Mouse (Mus musculus): ENCODE results near the gene Ercc1. TPM values are rescaled to one million over a fixed set of nuclear protein-coding genes. Genes with fewer than 3 reads are reported as not detected.
A peak's percentile ranks its signal among the peaks of the same experiment; 100 is the strongest.

Gene Ercc1
- total RNA-seq (2021), result 10 to 100 TPM; 34.1 to 40.5 TPM

DNA sequence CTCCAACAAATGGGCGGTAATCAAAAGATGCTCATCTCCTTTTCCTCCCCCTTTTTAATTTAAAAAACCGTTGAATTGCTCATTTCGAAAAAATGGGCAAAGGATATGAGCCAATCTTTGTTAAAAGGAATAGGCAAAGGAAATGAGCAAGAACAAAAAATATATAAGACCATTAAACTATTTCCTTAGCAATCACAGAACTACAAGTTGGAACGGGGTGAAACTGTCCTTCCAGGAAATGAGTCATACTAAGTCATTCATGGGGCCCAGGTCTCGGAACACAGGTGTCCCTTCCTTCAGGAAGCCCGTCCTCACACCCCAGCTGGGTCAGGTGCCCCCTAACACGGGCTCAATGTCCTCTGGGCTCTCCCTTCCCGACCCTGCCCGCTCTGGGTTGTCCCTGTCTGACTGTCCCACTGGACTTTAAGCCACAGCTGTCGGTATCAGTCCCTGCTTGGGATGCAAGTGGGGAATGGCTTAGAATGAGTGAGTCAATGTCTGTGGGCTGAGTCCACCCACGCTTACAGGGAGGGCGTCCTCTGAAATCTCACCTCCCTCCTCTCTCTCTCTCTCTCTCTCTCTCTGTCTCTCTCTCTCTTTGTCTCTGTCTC is at the start of gene Ercc1:
TSS of gene Ercc1 (plus strand) at position 542 of the 611 bp plus-strand sequence.
- DNase-seq (ENCODE audit: low spot score in 2 of 2), result no peak
- intact Hi-C loops (cut with DNase I), result no loop called here

DNA sequence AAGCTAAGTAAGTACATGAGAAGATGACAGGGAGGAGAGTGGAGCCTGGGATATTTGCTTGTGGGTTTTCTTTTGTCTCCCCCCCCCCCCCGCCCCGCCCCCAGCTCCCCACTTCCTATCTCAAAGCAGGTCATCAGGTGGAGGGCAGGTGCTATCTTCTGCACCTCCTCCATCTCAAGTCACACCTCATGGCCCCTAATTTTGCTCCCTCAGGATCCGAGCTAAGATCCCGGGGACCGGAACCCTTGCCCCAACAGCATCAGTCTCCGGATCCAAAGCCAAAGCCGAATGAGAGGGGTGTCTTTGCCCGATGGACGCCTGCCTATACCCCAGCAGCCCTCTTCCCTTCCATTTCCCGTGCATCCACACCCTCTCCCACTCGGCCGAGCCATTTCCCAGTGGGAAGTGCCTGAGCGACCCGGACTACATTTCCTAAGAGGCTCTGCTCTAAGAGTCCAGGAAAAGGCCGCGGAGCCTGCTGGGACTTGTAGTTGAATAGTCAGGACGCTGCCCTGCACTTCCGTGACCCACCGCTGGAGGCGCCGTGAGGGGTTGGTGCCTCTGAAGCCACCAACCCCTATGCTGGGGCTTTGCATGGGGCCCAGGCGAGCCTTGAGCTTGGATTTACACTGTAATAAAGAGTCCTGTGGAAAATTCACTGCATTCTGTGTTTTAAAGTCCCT is 48.9 kb upstream of the Ercc1 start:
- peak; percentile 94 to 97 for DNase-seq (ENCODE audit: low spot score in 2 of 2)
- intact Hi-C loops (cut with DNase I), result loop anchor here (2.0 kb wide), 1 partner anchor 57 kb away; no protein-coding TSS in a partner anchor

DNA sequence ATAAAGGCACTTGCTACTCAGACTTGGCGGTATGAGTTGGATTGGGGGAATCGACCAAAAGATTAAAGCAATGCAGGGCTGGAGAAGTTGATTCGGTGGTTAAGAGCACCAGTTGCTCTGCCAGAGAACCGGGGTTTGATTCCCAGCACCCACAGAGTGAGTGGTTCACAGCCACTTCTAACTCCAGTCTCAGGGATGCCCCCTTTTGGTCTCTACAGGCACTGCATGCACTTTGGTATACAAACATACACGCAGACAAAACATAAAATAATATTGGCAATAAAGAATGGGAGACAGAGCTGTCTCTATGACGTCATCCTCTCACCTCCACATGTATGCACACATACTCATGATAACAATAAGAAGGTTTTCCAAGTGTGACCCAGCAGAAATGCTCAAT is 47.5 kb upstream of the Ercc1 start:
- no peak for DNase-seq (ENCODE audit: low spot score in 2 of 2)
- intact Hi-C loops (cut with DNase I), result loop anchor here (2.0 kb wide), 1 partner anchor 58 kb away; no protein-coding TSS in a partner anchor

DNA sequence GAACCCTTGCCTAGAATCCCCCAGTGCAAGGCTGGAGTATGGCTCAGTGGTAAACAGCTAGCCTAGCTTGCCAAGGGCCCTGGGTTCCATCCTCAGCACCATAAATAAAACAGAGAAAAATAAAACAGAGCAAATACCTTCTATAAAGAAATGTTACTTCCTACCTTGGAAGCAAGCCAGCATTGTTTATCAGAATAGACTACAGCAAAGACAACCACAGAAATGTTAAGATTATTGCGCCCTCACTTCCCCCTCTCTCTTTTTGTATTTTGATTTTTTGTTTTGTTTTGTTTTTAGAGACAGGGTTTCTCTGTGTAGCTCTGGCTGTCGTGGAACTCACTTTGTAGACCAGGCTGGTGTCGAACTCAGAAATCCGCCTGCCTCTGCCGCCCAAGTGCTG is 46.8 kb upstream of the Ercc1 start:
- intact Hi-C loops (cut with DNase I), result loop anchor here (2.0 kb wide), 1 partner anchor 59 kb away; no protein-coding TSS in a partner anchor

DNA sequence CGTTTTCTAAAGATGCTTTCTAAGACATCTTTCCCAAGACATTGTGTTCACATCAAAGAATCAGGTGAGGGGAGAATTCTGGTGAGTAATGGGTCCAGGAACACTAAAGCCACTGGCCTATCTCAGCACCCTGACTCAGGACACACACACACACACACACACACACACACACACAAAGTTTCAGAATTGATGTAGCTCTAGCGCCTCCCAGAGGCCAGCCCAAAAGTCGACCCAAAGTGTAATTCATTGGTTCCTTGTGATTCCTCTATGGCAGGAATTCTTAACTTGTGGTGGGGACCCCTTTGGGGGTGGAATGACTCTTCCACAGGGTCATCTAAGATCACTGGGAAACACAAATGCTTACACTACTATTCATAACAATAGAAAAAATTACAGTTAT is 45.4 kb upstream of the Ercc1 start:
- peak in 1 of 2 experiments; percentile 52 for DNase-seq (ENCODE audit: low spot score in 2 of 2)
- intact Hi-C loops (cut with DNase I), result no loop called here

More for the DNA sequence above, 46.8 kb upstream of the Ercc1 start:
- DNase-seq (ENCODE audit: low spot score in 2 of 2), result no peak

DNA sequence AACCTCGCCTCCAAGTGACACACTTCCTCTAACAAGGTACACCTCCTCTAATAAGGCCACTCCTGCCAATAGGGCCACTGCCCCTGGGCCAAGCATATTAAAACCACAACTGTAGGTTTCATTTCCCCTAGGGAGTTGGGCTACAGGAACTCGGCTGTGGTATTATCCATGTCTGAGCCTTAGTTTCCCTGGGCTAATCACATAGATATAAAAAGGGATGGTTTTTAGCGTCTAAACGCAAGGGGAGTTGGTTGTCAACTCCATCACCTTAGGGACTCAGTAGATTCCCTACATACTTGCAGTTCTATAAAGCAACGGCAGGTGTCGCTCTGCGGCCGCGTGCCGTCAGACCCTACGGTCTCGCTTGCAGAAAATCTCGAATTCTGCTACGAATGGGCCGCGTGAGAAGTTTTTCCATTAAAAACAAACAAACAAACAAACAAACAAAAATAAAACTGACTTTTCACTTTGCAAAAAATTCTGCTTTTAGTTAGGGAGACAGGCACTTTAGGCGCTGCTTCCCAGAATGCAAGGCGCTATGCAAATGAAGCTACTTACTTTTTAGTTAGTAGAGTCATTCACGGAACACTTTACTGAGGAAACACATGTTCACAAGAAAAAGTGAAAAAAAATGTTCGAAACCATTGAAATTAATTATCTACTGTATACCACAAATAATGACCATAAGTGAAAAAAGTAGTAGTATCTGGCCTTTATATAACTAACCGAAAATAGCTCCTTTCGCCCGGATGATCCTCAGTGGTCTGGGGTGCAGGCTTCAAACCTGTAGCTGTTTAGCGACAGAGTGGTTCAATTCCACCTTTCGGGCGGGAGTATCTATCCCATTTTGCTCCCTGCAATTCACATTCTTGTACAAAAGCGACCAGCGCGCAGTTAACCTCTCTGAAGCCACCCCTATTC is 43.8 kb upstream of the Ercc1 start:
- DNase-seq (ENCODE audit: low spot score in 2 of 2), result peak; percentile 81 to 87
- intact Hi-C loops (cut with DNase I), result loop anchor here (1.0 to 5.0 kb wide), 2 partner anchors 43 to 123 kb away; partner anchors contain the start of gene Eml2

DNA sequence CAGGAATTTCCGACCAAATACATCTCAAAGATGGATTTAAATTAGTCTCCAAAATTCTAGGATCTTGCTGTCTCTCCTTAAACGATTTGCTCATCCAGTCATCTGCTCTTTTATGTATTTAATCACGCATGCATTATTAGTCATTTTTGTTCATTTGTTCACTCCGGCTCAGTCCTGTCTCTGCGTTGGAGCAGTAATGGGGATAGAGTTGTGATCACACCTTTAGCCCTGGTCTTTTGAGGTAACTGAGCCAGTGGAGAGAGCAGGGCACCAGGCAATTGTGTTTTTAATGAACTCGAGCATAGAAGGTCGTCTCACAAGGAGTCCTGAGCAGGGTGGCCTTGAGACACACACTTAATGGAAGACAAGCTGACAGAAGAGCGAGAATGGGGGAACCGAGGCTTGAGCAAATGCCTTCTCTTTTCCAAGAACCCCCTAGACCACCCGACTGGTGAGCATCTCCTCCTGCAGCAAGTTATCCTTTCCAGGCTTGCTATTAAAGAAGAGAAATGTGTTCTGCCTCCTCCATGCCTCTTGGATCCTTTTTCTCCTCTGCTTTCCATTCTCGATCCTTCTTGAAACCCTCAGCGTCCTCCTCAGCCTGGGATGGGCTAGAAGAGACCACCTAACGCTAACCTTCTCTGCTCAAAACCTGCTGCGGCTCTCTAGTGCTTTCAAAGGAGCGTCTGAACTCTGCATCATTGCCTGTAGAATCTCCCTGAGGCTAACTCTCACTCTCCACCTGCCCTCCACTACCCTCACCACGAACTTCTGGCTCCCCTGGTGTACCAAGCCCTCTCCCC is 42.9 kb upstream of the Ercc1 start:
- DNase-seq (ENCODE audit: low spot score in 2 of 2), result no peak
- intact Hi-C loops (cut with DNase I), result loop anchor here (5.0 kb wide), 1 partner anchor 124 kb away; the partner anchor contains the start of gene Eml2

DNA sequence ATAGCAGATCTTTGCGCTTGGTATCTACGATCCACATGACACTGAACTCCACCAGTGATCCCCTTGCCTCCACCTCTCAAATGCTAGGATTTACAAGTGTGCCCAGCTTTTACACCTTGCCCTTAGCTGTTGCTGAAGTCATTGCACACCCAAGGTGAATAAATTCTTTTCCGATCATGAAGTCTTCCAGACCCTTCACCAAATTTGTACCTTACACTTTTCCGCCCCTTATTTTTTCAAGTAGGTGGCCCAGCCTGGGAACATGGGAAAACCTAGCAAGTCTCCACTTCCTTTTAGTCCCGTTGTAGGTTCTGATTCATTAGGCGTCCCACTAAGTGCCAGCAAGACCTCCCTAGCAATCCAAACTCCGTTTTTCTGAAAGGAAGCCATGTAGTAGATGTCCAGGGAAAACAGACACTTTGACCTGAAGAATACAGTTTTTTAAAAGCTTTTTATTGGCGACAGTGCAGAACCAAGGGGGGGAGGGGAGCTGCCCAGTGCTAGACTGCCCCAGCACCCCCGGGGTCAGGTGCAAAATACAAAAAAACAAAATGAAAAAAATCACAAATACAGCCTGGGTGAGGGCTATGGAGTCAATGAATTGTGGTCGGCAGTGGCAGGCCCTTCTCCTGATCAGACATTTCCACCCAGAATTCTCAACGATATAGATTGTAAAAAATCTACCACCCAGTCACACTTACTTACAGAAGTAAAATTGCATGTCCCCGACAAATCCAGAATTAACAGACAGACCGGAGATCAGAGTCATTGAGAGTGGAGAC is 42.1 kb upstream of the Ercc1 start:
- no peak for DNase-seq (ENCODE audit: low spot score in 2 of 2)
- intact Hi-C loops (cut with DNase I), result loop anchor here (5.0 kb wide), 1 partner anchor 125 kb away; the partner anchor contains the start of gene Eml2

DNA sequence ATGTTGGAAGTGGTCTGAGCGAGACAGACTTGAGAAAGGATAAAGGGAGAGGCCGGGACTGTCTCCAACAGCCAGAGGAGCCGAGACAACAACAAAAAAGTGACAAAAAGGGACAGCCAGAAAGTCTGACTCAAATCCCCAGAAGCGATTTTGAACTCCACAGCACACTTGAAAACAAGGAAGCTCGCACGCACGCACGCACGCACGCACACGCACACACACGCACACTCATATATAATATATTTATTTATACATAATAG is 41.6 kb upstream of the Ercc1 start:
- no peak for DNase-seq (ENCODE audit: low spot score in 2 of 2)
- intact Hi-C loops (cut with DNase I), result loop anchor here (5.0 kb wide), 1 partner anchor 126 kb away; the partner anchor contains the start of gene Eml2

DNA sequence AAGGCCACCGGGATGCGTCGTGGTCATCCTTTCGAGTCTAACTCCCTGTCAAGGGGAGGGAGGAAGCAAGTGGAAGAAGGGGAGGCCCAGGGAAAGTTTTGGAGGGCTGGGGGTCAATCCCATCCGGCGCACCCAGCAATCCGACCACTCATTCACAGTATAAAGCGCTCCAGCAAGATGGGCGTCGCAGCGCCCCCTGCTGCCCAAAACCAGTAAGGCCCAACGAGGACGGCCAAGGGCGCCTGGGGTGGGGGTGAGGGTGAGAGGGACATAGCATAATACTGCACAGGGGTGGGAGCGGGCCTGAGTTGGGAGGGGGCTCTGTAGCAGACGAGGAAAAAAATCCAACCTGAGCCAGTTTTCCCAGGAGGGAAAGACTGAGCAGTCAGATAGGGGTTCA is 40.8 kb upstream of the Ercc1 start:
- intact Hi-C loops (cut with DNase I), result loop anchor here (5.0 kb wide), 1 partner anchor 126 kb away; the partner anchor contains the start of gene Eml2
- DNase-seq (ENCODE audit: low spot score in 2 of 2), result peak in 1 of 2 experiments; percentile 56

DNA sequence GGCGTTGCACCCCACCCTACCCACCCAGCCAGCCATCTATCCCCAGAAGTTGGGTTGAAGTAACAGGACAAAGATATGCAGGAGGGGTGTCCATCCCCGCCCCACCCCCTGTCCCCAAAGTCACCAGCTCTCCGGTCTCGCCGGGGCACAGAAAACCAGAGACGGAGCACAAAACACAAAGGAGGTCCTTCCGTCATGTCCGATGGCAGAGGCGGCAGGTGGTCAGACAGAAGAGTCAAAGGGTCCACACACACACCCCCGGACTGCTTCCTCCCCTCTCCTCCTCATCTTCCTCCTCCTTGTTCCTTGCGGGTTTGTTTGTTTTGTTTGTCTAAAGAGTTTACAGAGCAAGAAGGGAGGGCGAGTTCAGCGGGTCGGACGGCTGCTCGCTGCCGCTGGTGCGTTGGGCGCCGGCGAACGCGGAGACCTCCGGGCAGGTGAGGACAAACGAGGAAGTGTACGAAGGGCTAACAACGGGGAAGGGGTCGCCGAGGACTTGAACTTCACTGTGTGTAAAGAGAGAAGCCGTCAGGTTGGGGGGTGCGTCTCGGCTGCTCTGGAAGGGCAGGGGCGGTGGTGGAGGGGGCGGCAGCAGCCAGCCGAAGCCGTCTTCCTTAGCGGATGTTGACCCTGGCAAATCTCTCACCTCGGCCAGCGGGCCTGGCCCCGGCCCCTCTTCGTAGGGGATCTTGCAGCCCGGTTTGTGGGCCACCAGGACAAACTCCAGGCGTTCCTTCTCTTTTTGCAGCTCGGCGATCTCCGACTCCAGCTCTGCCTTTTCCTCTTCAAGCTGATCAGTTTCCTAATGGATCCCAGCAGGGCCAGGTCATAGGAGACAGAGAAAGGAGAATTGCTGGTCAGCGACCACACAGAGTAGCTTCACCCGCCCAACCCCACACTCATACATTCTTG is 39.8 kb upstream of the Ercc1 start:
- DNase-seq (ENCODE audit: low spot score in 2 of 2), result no peak
- intact Hi-C loops (cut with DNase I), result loop anchor here (5.0 kb wide), 1 partner anchor 127 kb away; the partner anchor contains the start of gene Eml2

DNA sequence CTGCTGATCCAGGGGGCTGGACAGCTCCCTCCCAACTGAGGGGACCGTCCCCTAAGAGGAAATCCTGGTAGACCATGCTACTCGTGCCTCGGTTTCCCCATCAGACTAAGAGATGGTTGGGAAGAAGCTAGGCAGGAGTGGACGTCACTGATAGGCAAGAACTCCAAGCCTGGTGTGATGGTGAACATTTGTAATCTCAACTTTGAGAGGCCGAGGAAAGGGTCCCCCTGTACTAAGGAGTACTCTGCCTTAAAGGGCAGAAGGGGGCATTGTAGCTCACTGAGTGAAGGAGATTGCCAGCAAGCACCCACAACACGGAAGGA is 39.2 kb upstream of the Ercc1 start:
- no peak for DNase-seq (ENCODE audit: low spot score in 2 of 2)

DNA sequence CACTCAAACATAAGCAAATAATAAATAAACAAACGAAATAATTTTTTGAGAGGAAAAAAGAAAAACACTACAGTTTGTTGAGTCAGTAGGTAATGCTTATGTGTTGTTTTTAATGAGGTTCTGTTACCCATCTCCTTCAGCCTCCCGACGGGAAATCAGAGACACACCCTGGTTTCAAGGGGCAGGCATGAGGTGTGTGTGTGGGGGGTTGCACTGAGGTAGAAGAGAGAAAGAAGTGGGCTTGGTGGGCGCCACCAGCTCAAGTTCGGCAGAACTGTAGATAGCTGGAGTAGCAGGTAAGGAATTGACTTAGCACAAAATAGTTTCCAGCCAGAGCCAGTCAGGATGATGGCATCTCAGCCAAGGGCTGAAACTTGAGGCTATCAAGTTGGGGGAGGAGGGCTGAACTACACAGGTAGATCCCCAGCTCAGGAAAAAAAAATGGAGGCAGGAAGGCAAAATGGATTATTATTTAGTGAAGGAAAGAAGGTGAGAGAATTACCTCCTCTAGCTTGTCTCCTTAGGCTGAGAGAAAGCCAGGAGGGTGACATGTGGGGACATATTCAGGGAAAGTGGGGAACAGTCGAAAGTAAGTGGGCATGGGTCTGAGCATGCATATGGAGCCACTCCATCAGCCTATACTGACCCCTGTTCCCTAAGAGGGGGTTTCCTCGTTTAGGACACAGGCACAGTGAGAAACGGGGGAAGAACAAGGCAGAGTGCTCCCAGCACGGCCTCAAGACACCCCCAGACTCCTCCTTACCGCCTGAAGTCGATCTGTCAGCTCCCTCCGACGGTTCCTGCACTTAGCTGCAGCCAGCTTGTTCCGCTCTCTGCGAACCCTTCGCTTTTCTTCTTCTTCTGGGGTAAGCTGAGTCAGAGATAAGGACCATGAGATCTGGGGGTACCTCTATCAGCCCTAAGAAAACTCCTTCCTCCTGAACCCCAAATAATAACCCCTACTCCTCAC is 38.5 kb upstream of the Ercc1 start:
- no peak for DNase-seq (ENCODE audit: low spot score in 2 of 2)
- intact Hi-C loops (cut with DNase I), result no loop called here

More for the DNA sequence above, 39.2 kb upstream of the Ercc1 start:
- intact Hi-C loops (cut with DNase I), result no loop called here

DNA sequence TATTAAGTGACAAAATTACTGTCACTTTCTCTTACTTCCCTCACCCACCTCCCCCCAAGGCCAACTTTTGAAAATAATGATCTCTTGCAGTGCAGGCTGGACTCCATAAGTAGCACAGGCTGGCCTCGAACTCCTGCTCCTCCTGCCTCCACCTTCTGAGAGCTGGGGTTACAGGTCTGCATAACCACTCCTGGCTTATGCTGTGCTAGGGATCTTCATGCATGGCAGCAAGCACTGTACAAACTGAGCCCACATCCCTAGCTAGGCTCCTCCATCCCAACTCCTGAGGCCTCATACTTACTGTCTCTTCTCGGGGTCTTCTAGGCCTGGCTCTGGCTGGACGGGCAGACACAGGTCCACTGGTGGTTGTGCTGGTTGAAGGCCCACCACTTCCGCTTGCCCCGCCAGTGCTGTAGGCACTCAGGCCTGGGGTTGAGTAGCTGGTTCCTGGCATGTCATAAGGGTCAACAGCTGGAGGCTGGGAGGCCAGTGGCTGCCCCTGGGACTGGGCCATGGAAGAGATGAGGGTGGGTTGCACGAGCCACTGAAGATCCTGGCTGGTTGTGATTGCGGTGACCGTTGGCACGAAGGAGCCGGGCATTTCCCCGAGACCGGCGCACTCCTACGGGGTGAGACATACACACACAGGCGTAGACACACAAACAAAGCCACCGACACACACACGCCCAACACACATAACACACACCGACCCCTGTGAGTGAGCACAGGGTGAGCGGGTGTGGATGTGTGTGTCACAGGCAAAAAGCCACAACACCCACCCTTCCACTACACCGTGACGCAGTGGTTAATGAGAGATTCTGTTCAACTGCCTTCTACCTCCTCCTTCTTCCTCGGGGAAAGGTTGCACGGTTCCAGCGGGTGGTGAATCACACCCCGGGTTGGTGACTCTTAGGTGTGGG is 37.5 kb upstream of the Ercc1 start:
- no peak for DNase-seq (ENCODE audit: low spot score in 2 of 2)
- intact Hi-C loops (cut with DNase I), result no loop called here

DNA sequence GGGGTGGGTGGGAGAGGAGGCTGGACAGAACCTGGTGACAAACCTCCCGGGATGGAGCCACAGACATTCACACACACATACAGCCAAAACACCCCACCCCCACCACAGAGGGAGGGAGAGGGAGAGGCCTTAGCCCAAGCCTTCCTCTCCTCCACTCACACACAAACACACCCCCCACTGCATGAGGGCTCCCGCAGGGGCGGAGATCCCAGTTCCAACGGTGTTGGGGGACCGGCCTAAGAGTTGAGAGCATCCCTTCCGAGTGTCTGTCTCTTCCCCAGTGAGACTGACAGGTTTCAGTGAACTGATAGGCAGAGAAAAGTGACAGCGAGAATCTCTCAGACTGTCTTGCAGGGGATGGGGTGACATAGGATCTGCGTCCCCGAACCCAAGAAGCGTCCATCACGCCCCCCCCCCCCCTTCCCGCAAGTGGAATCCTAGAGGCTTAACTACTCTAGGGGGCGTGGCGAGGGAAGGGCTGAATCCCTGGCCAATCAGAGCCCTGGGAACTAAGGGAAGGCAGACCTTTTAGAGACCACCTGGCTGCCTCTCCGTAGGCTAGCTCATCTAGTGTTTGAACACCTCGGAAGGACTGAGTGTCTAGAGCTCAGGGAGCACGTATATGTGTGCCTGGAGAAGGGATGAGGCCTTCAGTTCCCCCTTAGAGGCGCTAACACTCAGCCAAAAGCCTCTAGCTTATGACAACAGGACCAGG is 36.7 kb upstream of the Ercc1 start:
- intact Hi-C loops (cut with DNase I), result no loop called here

More for the DNA sequence above, 36.7 kb upstream of the Ercc1 start:
- peak; percentile 69 to 87 for DNase-seq (ENCODE audit: low spot score in 2 of 2)

Data from left cerebral cortex, postnatal 25 days (tissue).